Mouse (Mus musculus) E14TG2a.4 (cell line): ENCODE results near the gene Ptov1.

Experiments used
- CTCF ChIP-seq: conservative IDR thresholded peaks from 2 replicates; pipeline ENCODE4 v1.5.1; 2014; ENCODE audit warnings: low read length
- NANOG ChIP-seq: IDR thresholded peaks from 2 replicates; pipeline ENCODE4 v1.6.1; 2014; ENCODE audit warnings: borderline replicate concordance, low read length, mixed read lengths

- TF ChIP-seq CTCF (no peak), NANOG (no peak)
Measured at GRCm38 (mm10) chr7:44916191-44916590, 46.6 kb upstream of the Ptov1 start.
